Mouse (Mus musculus) hindbrain, embryonic 14.5 days (tissue): Measurements from ENCODE around the gene Arhgap18. TPM values are rescaled to one million over a fixed set of nuclear protein-coding genes. Genes with fewer than 3 reads are reported as not detected.

Experiments
- ATAC-seq: fragments of 200-750 bp; cut with Nextera tagmentation; 2 replicates; pipeline ENCODE4 v1.8.0; 2017; ENCODE audit warnings: moderate number of reproducible peaks, mild to moderate bottlenecking, moderate TSS enrichment, moderate library complexity; ENCODE audit not compliant: low FRiP score
- DNase-seq: peaks from one replicate; pipeline ENCODE4 v3.0.0-alpha.2; 2015; ENCODE audit warnings: low spot score
- H3K27ac ChIP-seq: fragments of 300-500 bp; sonication (generic); 2 replicates; pipeline ENCODE4 v1.5.1; 2014; ENCODE audit warnings: mild to moderate bottlenecking, moderate library complexity
- H3K27me3 ChIP-seq: fragments of 300-500 bp; sonication (generic); 2 replicates; pipeline ENCODE4 v1.6.1; 2014; ENCODE audit warnings: mild to moderate bottlenecking, low read length, mixed read lengths; ENCODE audit not compliant: control insufficient read depth, insufficient read depth
- H3K36me3 ChIP-seq: fragments of 300-500 bp; sonication (generic); replicated peaks from 2 replicates; pipeline ENCODE4 v1.6.1; 2014; ENCODE audit not compliant: control insufficient read depth, insufficient read depth
- H3K4me1 ChIP-seq: fragments of 300-500 bp; sonication (generic); replicated peaks from 2 replicates; pipeline ENCODE4 v1.6.1; 2014; ENCODE audit warnings: antibody characterized with exemption, low read length, mixed read lengths; ENCODE audit not compliant: control insufficient read depth, insufficient read depth
- H3K4me2 ChIP-seq: fragments of 300-500 bp; sonication (generic); replicated peaks from 2 replicates; pipeline ENCODE4 v1.6.1; 2014; ENCODE audit warnings: mild to moderate bottlenecking, moderate library complexity
- H3K4me3 ChIP-seq: fragments of 300-500 bp; sonication (generic); replicated peaks from 2 replicates; pipeline ENCODE4 v1.5.1; 2014; ENCODE audit warnings: mild to moderate bottlenecking, low read length
- H3K9ac ChIP-seq: fragments of 300-500 bp; sonication (generic); 2 replicates; pipeline ENCODE4 v1.6.1; 2014
- H3K9me3 ChIP-seq: fragments of 300-500 bp; sonication (generic); 2 replicates; pipeline ENCODE4 v1.6.1; 2016; ENCODE audit warnings: low read length; ENCODE audit not compliant: control insufficient read depth
- WGBS: fragments of 180-500 bp; shearing (Covaris S2); extraction: QIAGEN DNeasy Blood & Tissue Kit; methylation state at CpG from one replicate; pipeline ENCODE4 v1.1.7; 2014; 5-methylcytosine and 5-hydroxymethylcytosine counted together
- polyA plus RNA-seq: library from polyadenylated mRNA; unstranded; fragments of >200 nt; fragmentation: Nextera tagmentation; extraction: Ambion mirVana; gene quantifications from 2 replicates; pipeline ENCODE4 v1.2.1, GENCODE M21; 2014

Gene Arhgap18
- polyA plus RNA-seq, 1 experiment from 2014 or later: 14.9 TPM

GRCm38 (mm10) chr10:26833393-26833792, 80.2 kb downstream of the Arhgap18 start:
- ATAC-seq (no peak), DNase-seq (no peak)
- Histone ChIP-seq H3K9me3 (no peaks in the 10 kb centered on the region), H3K27me3 (no peaks in the 10 kb centered on the region), H3K4me2 (no peak overlapping the region), H3K4me3 (no peak overlapping the region), H3K36me3 (no peaks in the 10 kb centered on the region), H3K9ac (no peak overlapping the region), H3K4me1 (no peaks in the 10 kb centered on the region), H3K27ac (no peak overlapping the region)
- WGBS: 91% methylated on average over 3 of the region's 3 CpGs

DNA sequence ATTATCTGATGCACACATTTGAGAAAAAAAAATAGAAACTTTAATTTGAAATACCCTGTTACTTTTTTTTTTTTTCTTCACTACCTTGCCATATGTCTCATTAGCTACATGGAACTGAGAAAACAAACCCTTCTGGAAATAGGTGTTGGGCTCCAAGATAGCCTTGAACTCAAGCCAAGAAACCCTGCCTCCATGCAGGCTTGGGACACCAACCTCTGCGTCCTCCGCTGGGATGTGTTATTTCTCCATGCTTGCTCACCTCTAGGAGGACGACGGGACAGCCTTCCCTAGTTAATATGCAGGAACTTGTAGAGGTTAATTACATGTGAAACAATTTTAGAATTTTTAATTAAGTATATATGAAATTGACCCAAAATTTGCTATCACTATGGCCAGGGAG, 96.1 kb downstream of the Arhgap18 start:
- Histone ChIP-seq H3K36me3 (no peaks in the 10 kb centered on the region), H3K4me3 (no peak overlapping the region), H3K9me3 (no peaks in the 10 kb centered on the region), H3K9ac (no peak overlapping the region), H3K4me1 (no peaks in the 10 kb centered on the region), H3K4me2 (no peak overlapping the region), H3K27me3 (no peaks in the 10 kb centered on the region), H3K27ac (no peak overlapping the region)
- ATAC-seq (no peak), DNase-seq (no peak)
- WGBS: 81% methylated on average over 4 of the region's 4 CpGs

GRCm38 (mm10) chr10:26849854-26850253, 96.6 kb downstream of the Arhgap18 start:
- Histone ChIP-seq H3K27ac (no peak overlapping the region), H3K36me3 (no peaks in the 10 kb centered on the region), H3K9ac (no peak overlapping the region), H3K9me3 (no peaks in the 10 kb centered on the region), H3K27me3 (no peaks in the 10 kb centered on the region), H3K4me2 (no peak overlapping the region), H3K4me1 (no peaks in the 10 kb centered on the region), H3K4me3 (no peak overlapping the region)
- DNase-seq (no peak), ATAC-seq (no peak)
- 81% methylated on average over 6 of the region's 6 CpGs for WGBS

DNA sequence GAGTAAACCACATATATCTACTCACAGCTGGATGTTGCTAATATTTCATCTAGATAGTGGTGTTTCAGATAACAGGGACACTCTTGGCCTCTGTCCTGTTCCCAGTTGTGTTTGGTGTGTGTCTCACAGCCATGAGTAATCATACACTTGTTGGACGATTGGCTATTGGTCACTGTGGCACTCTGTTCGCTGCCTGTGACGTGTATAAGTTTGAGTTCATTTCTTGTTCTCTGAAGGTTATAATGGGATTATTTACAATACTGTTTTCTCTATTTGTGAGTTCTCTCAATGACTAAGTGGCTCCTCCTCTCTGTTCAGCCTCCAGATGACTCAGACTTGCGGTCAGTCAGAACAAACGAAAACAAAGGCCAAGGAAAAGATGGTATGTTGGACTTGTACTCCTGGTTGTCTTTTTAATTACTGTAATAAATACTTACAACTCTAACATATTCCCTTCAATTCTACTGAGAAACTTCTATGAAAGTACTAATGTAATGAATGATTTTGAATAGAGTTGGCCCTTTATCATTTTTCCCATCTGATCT, 101.4 kb downstream of the Arhgap18 start:
- WGBS: 89% methylated on average over 5 of the region's 5 CpGs
- Histone ChIP-seq H3K4me3 (no peak overlapping the region), H3K9me3 (no peaks in the 10 kb centered on the region), H3K36me3 (no peaks in the 10 kb centered on the region), H3K27me3 (no peaks in the 10 kb centered on the region), H3K27ac (no peak overlapping the region), H3K4me1 (no peaks in the 10 kb centered on the region; the same call in 1 of the 2 replicates), H3K4me2 (no peak overlapping the region), H3K9ac (no peak overlapping the region)
- no peak for DNase-seq
- no peak for ATAC-seq

DNA sequence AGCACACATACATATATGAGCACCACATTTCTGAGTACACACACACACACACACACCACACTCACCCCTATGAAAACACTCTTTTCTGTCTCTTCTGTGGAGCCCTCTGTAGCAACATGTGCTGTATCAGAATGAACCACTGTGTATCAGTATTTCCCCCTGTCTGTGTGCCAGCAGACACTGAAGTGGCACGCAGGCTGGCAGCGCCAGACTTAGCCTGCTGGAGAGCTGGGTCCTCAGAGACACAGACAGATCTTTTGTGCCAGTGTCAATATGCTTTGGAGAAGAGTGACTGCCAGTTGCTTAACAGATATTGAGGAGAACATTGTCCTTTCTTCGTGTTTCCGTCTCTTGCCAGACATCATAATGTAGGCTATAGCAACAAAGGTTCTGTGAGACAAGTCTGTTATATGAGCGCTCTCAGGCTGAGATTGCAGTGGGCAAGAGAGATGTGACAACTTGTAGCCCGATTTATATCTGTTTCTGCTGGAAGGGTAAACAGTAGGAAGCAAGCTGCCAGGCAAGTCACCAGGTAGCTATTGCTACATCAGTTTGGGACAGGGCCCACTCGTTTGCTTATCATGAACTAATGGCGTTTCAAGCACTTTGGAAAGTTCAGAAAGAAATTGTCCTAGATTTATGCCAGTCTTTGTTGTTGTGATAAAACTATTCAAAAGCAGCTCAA, 102.8 kb downstream of the Arhgap18 start:
- H3K4me3 ChIP-seq: no peak overlapping the region
- H3K9me3 ChIP-seq: no peaks in the 10 kb centered on the region
- H3K4me2 ChIP-seq: no peak overlapping the region
- 68% methylated on average over 8 of the region's 8 CpGs for WGBS
- no peak overlapping the region for H3K27ac ChIP-seq
- DNase-seq (peak; percentile 36), ATAC-seq (peak; percentile 78)
- no peaks in the 10 kb centered on the region for H3K36me3 ChIP-seq
- H3K9ac ChIP-seq: no peak overlapping the region
- no peaks in the 10 kb centered on the region; the same call in 1 of the 2 replicates for H3K4me1 ChIP-seq
- H3K27me3 ChIP-seq: no peaks in the 10 kb centered on the region

GRCm38 (mm10) chr10:26857583-26857982, 104.4 kb downstream of the Arhgap18 start:
- no peaks in the 10 kb centered on the region; the same call in 1 of the 2 replicates for H3K4me1 ChIP-seq
- no peak overlapping the region for H3K27ac ChIP-seq

GRCm38 (mm10) chr10:26858537-26858936, 105.3 kb downstream of the Arhgap18 start:
- H3K9ac ChIP-seq: no peak overlapping the region
- DNase-seq (no peak), ATAC-seq (no peak)
- H3K9me3 ChIP-seq: no peaks in the 10 kb centered on the region
- no peaks in the 10 kb centered on the region for H3K27me3 ChIP-seq
- no peak overlapping the region for H3K4me3 ChIP-seq
- no peak overlapping the region for H3K4me2 ChIP-seq
- no peaks in the 10 kb centered on the region for H3K36me3 ChIP-seq
- no peaks in the 10 kb centered on the region; the same call in 1 of the 2 replicates for H3K4me1 ChIP-seq
- H3K27ac ChIP-seq: no peak overlapping the region
- WGBS: 62% methylated on average over 4 of the region's 4 CpGs

More at GRCm38 (mm10) chr10:26857583-26857982, 104.4 kb downstream of the Arhgap18 start:
- ATAC-seq (no peak), DNase-seq (no peak)
- no peak overlapping the region for H3K4me3 ChIP-seq
- no peak overlapping the region for H3K9ac ChIP-seq
- WGBS: 88% methylated on average over 4 of the region's 4 CpGs
- no peaks in the 10 kb centered on the region for H3K36me3 ChIP-seq
- no peak overlapping the region for H3K4me2 ChIP-seq
- H3K9me3 ChIP-seq: no peaks in the 10 kb centered on the region
- no peaks in the 10 kb centered on the region for H3K27me3 ChIP-seq

DNA sequence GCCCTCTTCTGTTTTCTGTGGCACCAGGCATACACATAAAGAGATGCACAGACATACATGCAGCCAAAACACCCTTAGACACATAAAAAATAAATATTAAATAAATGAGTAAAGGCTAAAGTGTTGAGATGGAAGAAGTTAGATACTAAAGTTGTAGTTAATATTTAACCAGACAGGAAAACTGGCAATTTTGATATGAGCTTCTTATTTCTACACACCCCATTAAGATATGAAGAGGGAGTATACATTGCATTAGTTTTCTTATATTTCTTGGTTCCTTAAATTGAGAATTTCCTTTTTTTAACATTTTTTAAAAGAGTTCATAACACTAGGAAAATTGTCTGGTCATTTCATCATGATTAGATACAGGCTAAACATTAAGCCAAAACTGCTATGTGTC, 108.0 kb downstream of the Arhgap18 start:
- Histone ChIP-seq H3K4me2 (no peak overlapping the region), H3K27me3 (no peaks in the 10 kb centered on the region), H3K9ac (no peak overlapping the region), H3K4me1 (no peaks in the 10 kb centered on the region; the same call in 1 of the 2 replicates), H3K27ac (no peak overlapping the region), H3K9me3 (no peaks in the 10 kb centered on the region), H3K4me3 (no peak overlapping the region), H3K36me3 (no peaks in the 10 kb centered on the region)
- DNase-seq (no peak), ATAC-seq (no peak)

GRCm38 (mm10) chr10:26862207-26862606, 109.0 kb downstream of the Arhgap18 start:
- Histone ChIP-seq H3K4me1 (no peaks in the 10 kb centered on the region; the same call in 1 of the 2 replicates), H3K27ac (no peak overlapping the region), H3K9me3 (no peaks in the 10 kb centered on the region), H3K9ac (no peak overlapping the region), H3K4me3 (no peak overlapping the region), H3K36me3 (no peaks in the 10 kb centered on the region), H3K4me2 (no peak overlapping the region), H3K27me3 (no peaks in the 10 kb centered on the region)
- no peak for DNase-seq
- WGBS: 90% methylated on average over 4 of the region's 4 CpGs
- no peak for ATAC-seq
